Mouse (Mus musculus) thymus, adult 2 months (tissue): ENCODE data around the gene Klrb1c. TPM values are rescaled to one million over a fixed set of nuclear protein-coding genes. Genes with fewer than 3 reads are reported as not detected.
"Not testable (repeated sequence)": the region's sequence is repeated elsewhere in the genome, so short reads cannot be mapped to it uniquely, and the experiment has no call there.

Experiments used
- DNase-seq: peaks from one replicate; pipeline ENCODE4 v3.0.0; 2021
- H3K27ac ChIP-seq: fragments of 200-500 bp; 2 replicates; pipeline ENCODE4 v1.5.1; 2012; ENCODE audit warnings: low read length, control low read depth; ENCODE audit not compliant: control insufficient read depth, insufficient read depth
- H3K27me3 ChIP-seq: fragments of 200-500 bp; 2 replicates; pipeline ENCODE4 v1.6.1; 2012; ENCODE audit warnings: mild to moderate bottlenecking, low read length, moderate library complexity, mixed read lengths; ENCODE audit not compliant: control insufficient read depth, insufficient read depth
- H3K36me3 ChIP-seq: fragments of 200-500 bp; 2 replicates; pipeline ENCODE4 v1.6.1; 2012; ENCODE audit warnings: mild to moderate bottlenecking, low read length, moderate library complexity; ENCODE audit not compliant: control insufficient read depth, insufficient read depth
- H3K4me1 ChIP-seq: fragments of 200-500 bp; replicated peaks from 2 replicates; pipeline ENCODE4 v1.6.1; 2012; ENCODE audit warnings: low read length; ENCODE audit not compliant: control insufficient read depth, insufficient read depth
- H3K4me3 ChIP-seq: fragments of 200-500 bp; 2 replicates; pipeline ENCODE4 v1.5.1; 2012; ENCODE audit warnings: mild to moderate bottlenecking, low read length, control low read depth, moderate library complexity; ENCODE audit not compliant: control insufficient read depth, insufficient read depth
- CTCF ChIP-seq: fragments of 200-500 bp; IDR thresholded peaks from 2 replicates; pipeline ENCODE4 v1.5.1; 2012; ENCODE audit warnings: mild to moderate bottlenecking, control low read depth, low read length, moderate library complexity, borderline replicate concordance; ENCODE audit not compliant: control insufficient read depth, poor library complexity, insufficient read depth; ENCODE audit errors: extremely low read depth
- POLR2A ChIP-seq: fragments of 200-500 bp; IDR thresholded peaks from 2 replicates; pipeline ENCODE4 v1.6.1; 2012; ENCODE audit warnings: mild to moderate bottlenecking, low read length, control low read depth, moderate library complexity; ENCODE audit not compliant: control insufficient read depth, poor library complexity, insufficient read depth; ENCODE audit errors: extremely low read depth
- WGBS: fragments of 180-500 bp; shearing (Covaris S2); methylation state at CpG from one replicate; pipeline ENCODE4 v1.1.7; 2018; 5-methylcytosine and 5-hydroxymethylcytosine counted together
- polyA plus RNA-seq: library from polyadenylated mRNA; depleted of rRNA; stranded (reverse); fragments of >200 nt; gene quantifications from 2 replicates; pipeline ENCODE4 v1.2.3, GENCODE M21; 2012

Klrb1c gene
- polyA plus RNA-seq, 1 experiment: 2.6 TPM

GRCm38 (mm10) chr6:128802999-128803857 is 14.2 kb upstream of the Klrb1c start:
- Histone ChIP-seq H3K27me3 (no peaks in the 10 kb centered on the region), H3K4me1 (peaks cover 6% of the 10 kb centered on the region), H3K27ac (no peak overlapping the region), H3K36me3 (no peaks in the 10 kb centered on the region), H3K4me3 (peak overlapping the region; percentile 36)
- TF ChIP-seq POLR2A: no peak
- TF ChIP-seq CTCF: peak; percentile 98
- WGBS: 11% methylated on average over 26 of the region's 26 CpGs
- peak; percentile 93 for DNase-seq

- Histone ChIP-seq H3K4me3 (peak overlapping the region; percentile 36), H3K27ac (no peak overlapping the region; the same call in 1 of the 2 replicates), H3K4me1 (peaks cover 11% of the 10 kb centered on the region), H3K27me3 (no peaks in the 10 kb centered on the region), H3K36me3 (no peaks in the 10 kb centered on the region)
- 30% methylated on average over 10 of the region's 10 CpGs for WGBS
- TF ChIP-seq POLR2A (no peak), CTCF (no peak)
- DNase-seq: no peak
Observed at GRCm38 (mm10) chr6:128802557-128802956, 13.5 kb upstream of the Klrb1c start.

- not testable (repeated sequence) for H3K4me3 ChIP-seq, H3K27ac ChIP-seq, DNase-seq, H3K36me3 ChIP-seq, H3K27me3 ChIP-seq
- H3K4me1 ChIP-seq: peaks cover 25% of the 10 kb centered on the region
- WGBS: 84% methylated on average over 5 of the region's 5 CpGs
Observed at GRCm38 (mm10) chr6:128800696-128801095, 11.7 kb upstream of the Klrb1c start.

GRCm38 (mm10) chr6:128799896-128800270 is 10.9 kb upstream of the Klrb1c start:
- 33% methylated on average over 7 of the region's 7 CpGs for WGBS
- DNase-seq: no peak
- TF ChIP-seq POLR2A (no peak), CTCF (no peak)
- H3K27ac ChIP-seq: no peak overlapping the region
- H3K4me1 ChIP-seq: peaks cover 27% of the 10 kb centered on the region
- H3K4me3 ChIP-seq: peak overlapping the region; percentile 59
- no peaks in the 10 kb centered on the region for H3K27me3 ChIP-seq
- H3K36me3 ChIP-seq: no peaks in the 10 kb centered on the region

GRCm38 (mm10) chr6:128799144-128799895 is 10.3 kb upstream of the Klrb1c start:
- TF ChIP-seq POLR2A: peak; percentile 22; the same call in 1 of the 2 replicates
- TF ChIP-seq CTCF: peak; percentile 94
- 2% methylated on average over 49 of the region's 49 CpGs for WGBS
- H3K4me3 ChIP-seq: peak overlapping the region; percentile 59
- peak overlapping the region; percentile 74 for H3K27ac ChIP-seq
- H3K27me3 ChIP-seq, H3K36me3 ChIP-seq: not testable (repeated sequence)
- H3K4me1 ChIP-seq: peaks cover 27% of the 10 kb centered on the region
- peak; percentile 76 for DNase-seq

- H3K27me3 ChIP-seq, H3K36me3 ChIP-seq: not testable (repeated sequence)
- Histone ChIP-seq H3K4me1 (peaks cover 27% of the 10 kb centered on the region), H3K27ac (peak overlapping the region; percentile 74), H3K4me3 (peak overlapping the region; percentile 59)
- WGBS: under 1% methylated on average over 20 of the region's 20 CpGs
- DNase-seq: peak; percentile 60
Observed at GRCm38 (mm10) chr6:128798772-128799143, 9.7 kb upstream of the Klrb1c start.
